Mouse (Mus musculus) left cerebral cortex, adult 18-20 months (tissue): ENCODE measurements around the gene Creld1. TPM values are rescaled to one million over a fixed set of nuclear protein-coding genes. Genes with fewer than 3 reads are reported as not detected.
A peak's percentile ranks its signal among the peaks of the same experiment; 100 is the strongest.

ENCODE experiments used
- DNase-seq, 2 experiments: peaks; one replicate each; pipeline ENCODE4 v3.0.0; 2021 to 2022; ENCODE audit warnings: low spot score in 2 of 2, mixed read lengths in 1 of 2
- microRNA-seq, 2 experiments: library from miRNA; unstranded; fragments of <30 nt; microRNA quantifications; one replicate each; pipeline ENCODE4 v1.2.0; 2021
- total RNA-seq, 2 experiments: library from RNA; stranded (reverse); gene quantifications; 2 replicates each; pipeline ENCODE4 v1.2.3; 2021

The Creld1 gene
- total RNA-seq, 2 experiments from 2014 or later, result 112 to 116 TPM

- DNase-seq, result no peak
Observed at GRCm38 (mm10) chr6:113507130-113507529, 24.0 kb downstream of the Creld1 start.

- no peak for DNase-seq
Observed at GRCm38 (mm10) chr6:113508272-113508946, 25.3 kb downstream of the Creld1 start.

DNA sequence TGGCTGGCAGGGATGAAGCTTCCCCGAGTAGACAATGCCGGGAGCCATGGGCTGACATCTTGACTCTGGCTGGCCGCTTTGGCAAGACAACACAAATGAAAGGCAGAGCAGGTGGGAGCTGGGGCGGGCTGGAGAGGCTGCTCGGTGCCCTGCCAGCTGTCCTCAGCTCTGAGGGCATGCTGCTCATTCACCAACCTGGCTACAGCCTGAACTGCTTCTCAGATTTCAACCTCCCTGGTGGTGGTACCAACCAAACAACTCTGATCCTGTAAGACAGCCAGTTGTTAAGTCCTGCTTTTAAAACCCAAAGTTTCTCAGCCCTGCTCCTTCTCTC lies 25.8 kb downstream of the Creld1 start:
- DNase-seq, result no peak

- no peak for DNase-seq
Observed at GRCm38 (mm10) chr6:113513944-113514343, 30.8 kb downstream of the Creld1 start.

- DNase-seq, result no peak
Observed at GRCm38 (mm10) chr6:113514600-113514999, 31.5 kb downstream of the Creld1 start.

- DNase-seq, result no peak
Observed at GRCm38 (mm10) chr6:113517434-113518080, 34.5 kb downstream of the Creld1 start.

GRCm38 (mm10) chr6:113522310-113522709 lies 39.2 kb downstream of the Creld1 start:
- no peak for DNase-seq

- peak; percentile 43 to 45 for DNase-seq
Observed at GRCm38 (mm10) chr6:113523420-113523819, 40.3 kb downstream of the Creld1 start.

DNA sequence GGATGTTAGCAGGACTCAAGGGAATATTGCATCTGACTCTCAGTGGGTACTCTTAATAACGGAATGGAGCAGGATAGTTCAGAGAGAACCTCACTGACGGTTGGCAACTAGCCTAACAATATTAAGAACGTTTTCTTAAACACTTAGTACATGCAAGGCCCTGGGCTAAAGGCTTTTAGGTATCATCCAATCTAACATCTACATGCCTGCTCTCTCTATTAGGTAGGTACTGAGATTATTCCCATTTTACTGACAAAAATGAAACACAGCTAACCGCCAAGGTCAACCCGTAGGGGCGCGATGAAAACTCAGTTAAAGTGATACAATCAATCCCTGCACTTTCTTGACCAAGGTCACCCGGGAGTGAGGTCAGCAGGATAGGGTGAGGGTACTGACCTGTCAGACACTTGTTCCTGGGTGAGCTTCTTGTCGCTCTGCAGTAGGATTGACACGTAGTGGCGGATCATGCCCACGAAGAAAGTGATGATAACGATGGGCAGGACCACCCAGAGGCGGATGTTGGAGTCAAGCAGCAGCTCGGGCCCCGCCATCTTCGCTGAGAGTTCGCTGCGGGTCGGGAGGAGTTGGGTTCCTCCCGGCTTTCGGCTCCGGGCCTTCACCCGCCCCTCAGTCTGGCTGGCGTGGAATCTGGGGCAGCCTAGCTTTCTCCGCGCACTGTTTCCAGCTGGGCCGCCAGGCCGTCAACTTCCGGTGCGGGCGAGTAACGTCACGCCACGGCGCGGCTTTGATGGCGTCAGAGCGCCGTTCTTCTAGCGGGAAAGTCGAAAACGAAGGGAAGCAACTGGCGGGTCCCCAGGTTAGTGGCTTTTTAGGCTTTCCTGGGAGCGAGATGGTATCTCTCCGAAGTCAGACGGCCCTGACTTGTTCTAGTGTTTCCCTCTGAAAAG lies 48.1 kb downstream of the Creld1 start, which contains the start of the genes Emc3 and Fancd2:
Gene Emc3 (minus strand): TSS at position 721 of the 908 bp plus-strand sequence.
Gene Fancd2 (plus strand): TSS at position 751 of the 908 bp plus-strand sequence.
- DNase-seq, result peak; percentile 93 to 95

GRCm38 (mm10) chr6:113531840-113532404 lies 48.8 kb downstream of the Creld1 start:
- DNase-seq, result no peak

GRCm38 (mm10) chr6:113534886-113535285 lies 51.8 kb downstream of the Creld1 start:
- DNase-seq, result no peak

DNA sequence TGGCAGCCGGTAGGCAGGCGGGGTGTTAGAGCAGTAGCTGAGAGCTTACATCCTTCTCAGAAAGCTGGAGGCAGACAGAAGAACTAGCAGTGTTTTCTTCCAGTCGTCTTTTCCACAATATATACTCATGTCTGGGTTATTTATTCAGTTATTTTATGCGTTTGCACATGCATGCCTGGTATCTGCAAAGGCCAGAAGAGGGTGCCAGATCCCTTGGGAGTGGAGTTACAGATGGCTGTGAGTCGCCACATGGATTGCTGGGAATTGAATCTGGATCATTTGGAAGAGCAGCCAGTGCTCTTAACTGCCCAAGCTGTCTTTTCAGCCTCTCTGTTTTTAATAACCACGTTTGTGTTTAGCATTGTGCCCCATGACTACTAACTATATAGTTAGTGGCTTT lies 58.5 kb downstream of the Creld1 start:
- no peak for DNase-seq

Small RNAs within 50 kb of the gene (microRNA-seq; reads per million reads assigned to microRNA genes)
- 0 reads per million in 2 experiments for gene Gm23365

Other genes with a start within 250 kb of the Creld1 start
- 10 to 100 TPM; 13.8 to 18.4 TPM for gene Mtmr14, start 245.5 kb upstream of the Creld1 start, total RNA-seq
- gene Cpne9, start 201.0 kb upstream of the Creld1 start, total RNA-seq, result 10 to 100 TPM; 67.8 to 89.1 TPM
- gene Brpf1, start 176.2 kb upstream of the Creld1 start, total RNA-seq, result 10 to 100 TPM; 29.1 to 31.2 TPM
- 1 to 10 TPM; 7.4 to 7.9 TPM for gene Ogg1, start 156.3 kb upstream of the Creld1 start, total RNA-seq
- gene Camk1, start 139.3 kb upstream of the Creld1 start, total RNA-seq, result 100 to 1,000 TPM; 124 to 128 TPM
- gene Tada3, start 105.4 kb upstream of the Creld1 start, total RNA-seq, result 10 to 100 TPM; 46.8 to 53.7 TPM
- 100 to 1,000 TPM; 256 to 267 TPM for gene Arpc4, start 105.2 kb upstream of the Creld1 start, total RNA-seq
- gene Ttll3, start 94.0 kb upstream of the Creld1 start, total RNA-seq, result 10 to 100 TPM; 11.2 to 12.5 TPM
- gene Rpusd3, start 64.0 kb upstream of the Creld1 start, total RNA-seq, result 10 to 100 TPM; 14.7 to 19.8 TPM
- not detected for gene Cidec, start 47.5 kb upstream of the Creld1 start, total RNA-seq
- 10 to 100 TPM; 41.9 to 42.6 TPM for gene Jagn1, start 40.7 kb upstream of the Creld1 start, total RNA-seq
- under 1 TPM; 0.28 to 0.56 TPM for gene Il17re, start 24.8 kb upstream of the Creld1 start, total RNA-seq
- gene Il17rc, start 11.9 kb upstream of the Creld1 start, total RNA-seq, result 1 to 10 TPM; 4.9 to 8.2 TPM
- gene Prrt3, start 18.6 kb downstream of the Creld1 start, total RNA-seq, result 10 to 100 TPM; 52.8 to 54.9 TPM
- 10 to 100 TPM; 71.8 to 77.6 TPM for gene Emc3, start 48.4 kb downstream of the Creld1 start, total RNA-seq
- gene Fancd2, start 48.4 kb downstream of the Creld1 start, total RNA-seq, result 1 to 10 TPM; 1.5 to 2.2 TPM
- not detected for gene Fancd2os, start 117.4 kb downstream of the Creld1 start, total RNA-seq
- 100 to 1,000 TPM; 210 to 217 TPM for gene Brk1, start 121.5 kb downstream of the Creld1 start, total RNA-seq
- gene Vhl, start 140.7 kb downstream of the Creld1 start, total RNA-seq, result 10 to 100 TPM; 35.3 to 46.6 TPM
- gene Irak2, start 155.2 kb downstream of the Creld1 start, total RNA-seq, result 10 to 100 TPM; 23.5 to 25.4 TPM
- 10 to 100 TPM; 70.1 to 80.2 TPM for gene Tatdn2, start 213.8 kb downstream of the Creld1 start, total RNA-seq
- gene Ghrl, start 236.6 kb downstream of the Creld1 start, total RNA-seq, result not detected